Mouse (Mus musculus) midbrain, embryonic 15.5 days (tissue): ENCODE measurements around the gene Agps. TPM values are rescaled to one million over a fixed set of nuclear protein-coding genes. Genes with fewer than 3 reads are reported as not detected.
A peak's percentile ranks its signal among the peaks of the same experiment; 100 is the strongest.
"Not testable (repeated sequence)": the region's sequence is repeated elsewhere in the genome, so short reads cannot be mapped to it uniquely, and the experiment has no call there.

Experiments
- ATAC-seq: fragments of 200-750 bp; cut with Nextera tagmentation; replicated peaks from 2 replicates; pipeline ENCODE4 v1.8.0; 2017; ENCODE audit warnings: moderate TSS enrichment
- H3K27ac ChIP-seq: fragments of 300-500 bp; sonication (generic); 2 replicates; pipeline ENCODE4 v1.5.1; 2015; ENCODE audit warnings: mild to moderate bottlenecking, inconsistent platforms
- H3K27me3 ChIP-seq: fragments of 300-500 bp; sonication (generic); replicated peaks from 2 replicates; pipeline ENCODE4 v1.6.1; 2015; ENCODE audit warnings: inconsistent platforms
- H3K36me3 ChIP-seq: fragments of 300-500 bp; sonication (generic); replicated peaks from 2 replicates; pipeline ENCODE4 v1.6.1; 2015; ENCODE audit warnings: inconsistent platforms
- H3K4me1 ChIP-seq: fragments of 300-500 bp; sonication (generic); 2 replicates; pipeline ENCODE4 v1.6.1; 2015; ENCODE audit warnings: inconsistent platforms
- H3K4me2 ChIP-seq: fragments of 300-500 bp; sonication (generic); 2 replicates; pipeline ENCODE4 v1.6.1; 2015; ENCODE audit warnings: inconsistent platforms, mild to moderate bottlenecking, moderate library complexity
- H3K4me3 ChIP-seq: fragments of 300-500 bp; sonication (generic); 2 replicates; pipeline ENCODE4 v1.5.1; 2015; ENCODE audit warnings: mild to moderate bottlenecking, inconsistent platforms
- H3K9ac ChIP-seq: fragments of 300-500 bp; sonication (generic); 2 replicates; pipeline ENCODE4 v1.6.1; 2015; ENCODE audit warnings: mild to moderate bottlenecking, inconsistent platforms
- H3K9me3 ChIP-seq: fragments of 300-500 bp; sonication (generic); 2 replicates; pipeline ENCODE4 v1.6.1; 2016; ENCODE audit warnings: inconsistent platforms
- WGBS: fragments of 180-500 bp; shearing (Covaris S2); methylation state at CpG from one replicate; pipeline ENCODE4 v1.1.7; 2015; ENCODE audit warnings: mixed read lengths; 5-methylcytosine and 5-hydroxymethylcytosine counted together
- polyA plus RNA-seq: library from polyadenylated mRNA; unstranded; fragments of >200 nt; fragmentation: Nextera tagmentation; extraction: Ambion mirVana; gene quantifications from 2 replicates; pipeline ENCODE4 v1.2.1, GENCODE M21; 2015

The Agps gene
- polyA plus RNA-seq, 1 experiment from 2014 or later: 30.9 TPM

DNA sequence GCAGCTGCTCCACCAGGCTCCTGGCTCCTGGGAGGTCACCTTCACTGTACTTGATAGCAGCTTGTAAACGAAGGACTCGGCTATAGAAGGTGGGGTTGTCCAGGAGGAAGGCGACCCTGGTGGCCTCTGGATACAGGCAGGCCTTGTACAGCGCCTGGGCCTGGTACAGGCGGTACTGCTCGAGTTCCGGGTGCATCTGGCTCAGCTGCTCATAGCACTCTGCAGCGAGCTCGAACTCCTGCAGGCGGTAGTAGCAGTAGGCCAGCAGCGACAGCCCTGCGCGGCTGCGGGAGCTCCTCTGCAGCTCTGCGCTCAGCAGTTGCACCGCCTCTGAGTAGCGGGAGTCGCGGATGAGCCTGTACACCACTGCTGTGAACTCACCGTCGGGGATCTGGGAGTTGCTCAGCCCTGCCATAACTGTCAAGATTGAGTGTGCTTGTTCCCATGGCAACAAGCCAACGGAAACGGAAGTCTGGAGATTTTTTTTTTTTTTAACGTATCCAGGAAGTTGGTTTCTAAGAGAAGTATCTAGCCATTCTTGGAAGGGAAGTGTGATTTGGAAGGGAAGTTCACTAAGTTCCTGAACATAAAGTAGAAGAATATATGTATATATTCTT, 145.9 kb downstream of the Agps start, which contains the start of gene Ttc30a2:
TSS of gene Ttc30a2 (minus strand) at position 419 of the 617 bp plus-strand sequence.
- H3K4me3 ChIP-seq, H3K9ac ChIP-seq, H3K4me1 ChIP-seq, H3K36me3 ChIP-seq, H3K9me3 ChIP-seq, H3K27ac ChIP-seq, H3K27me3 ChIP-seq: not testable (repeated sequence)
- WGBS: 21% methylated on average over 23 of the region's 24 CpGs
- peak within 1 kb of the TSS; percentile 25; the same call in 1 of the 2 replicates for H3K4me2 ChIP-seq
- peak; percentile 46; the same call in 1 of the 2 replicates for ATAC-seq

Other genes starting within 250 kb of the Agps start
- gene Hnrnpa3, start 172.9 kb upstream of the Agps start, polyA plus RNA-seq: 179 and 194 TPM in 2 replicates
- gene Nfe2l2, start 127.5 kb upstream of the Agps start, polyA plus RNA-seq: 11.5 and 12.3 TPM in 2 replicates
- 20.2 and 21.2 TPM in 2 replicates for gene Ttc30b, start 106.4 kb downstream of the Agps start, polyA plus RNA-seq
- 0.68 and 0.75 TPM in 2 replicates for gene Ttc30a2, start 146.0 kb downstream of the Agps start, polyA plus RNA-seq
- 8.3 and 9.2 TPM in 2 replicates for gene Ttc30a1, start 149.8 kb downstream of the Agps start, polyA plus RNA-seq